Mouse (Mus musculus): ENCODE data around the gene Smarca1. TPM values are rescaled to one million over a fixed set of nuclear protein-coding genes. Genes with fewer than 3 reads are reported as not detected.

The Smarca1 gene
- polyA plus RNA-seq, 1 experiment: 13.0 TPM

GRCm38 (mm10) chrX:47833431-47833830 lies 59.3 kb downstream of the Smarca1 start:
- Histone ChIP-seq H3K27ac (ENCODE audit: insufficient read depth, low read length) (no peak overlapping the region), H3K4me1 (ENCODE audit: control insufficient read depth, insufficient read depth, low read length) (no peaks in the 10 kb centered on the region), H3K4me3 (ENCODE audit: insufficient read depth, low read length) (no peak overlapping the region)
- TF ChIP-seq POLR2A (IDR thresholded peaks at IDR 0.05; ENCODE audit: extremely low read depth, insufficient read depth, low read length) (no peak), CTCF (IDR thresholded peaks at IDR 0.05; ENCODE audit: extremely low read depth, insufficient read depth, low read length) (no peak)

DNA sequence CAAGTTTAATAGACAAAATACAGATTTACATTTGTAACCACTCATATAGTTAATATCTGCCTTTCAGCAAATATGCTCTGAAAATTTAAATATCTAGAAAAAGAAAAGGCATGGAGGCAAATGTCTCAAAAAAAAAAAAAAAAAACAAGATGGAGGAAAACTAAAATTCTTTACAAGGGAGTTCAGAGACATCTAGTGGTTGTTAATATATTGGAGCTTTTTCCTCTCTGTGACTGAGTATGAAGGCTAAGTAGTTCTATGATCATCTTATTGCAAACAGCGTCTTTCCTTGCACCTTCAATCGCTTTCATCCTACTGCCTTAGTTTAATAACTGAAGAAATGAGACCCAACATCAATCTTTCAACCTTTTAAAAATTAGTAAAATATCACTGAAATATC lies 72.2 kb downstream of the Smarca1 start:
- H3K4me1 ChIP-seq (ENCODE audit: control insufficient read depth, insufficient read depth, low read length): no peaks in the 10 kb centered on the region
- no peak for TF ChIP-seq POLR2A (IDR thresholded peaks at IDR 0.05; ENCODE audit: extremely low read depth, insufficient read depth, low read length)
- no peak for TF ChIP-seq CTCF (IDR thresholded peaks at IDR 0.05; ENCODE audit: extremely low read depth, insufficient read depth, low read length)
- H3K4me3 ChIP-seq (ENCODE audit: insufficient read depth, low read length): no peak overlapping the region
- no peak overlapping the region for H3K27ac ChIP-seq (ENCODE audit: insufficient read depth, low read length)

DNA sequence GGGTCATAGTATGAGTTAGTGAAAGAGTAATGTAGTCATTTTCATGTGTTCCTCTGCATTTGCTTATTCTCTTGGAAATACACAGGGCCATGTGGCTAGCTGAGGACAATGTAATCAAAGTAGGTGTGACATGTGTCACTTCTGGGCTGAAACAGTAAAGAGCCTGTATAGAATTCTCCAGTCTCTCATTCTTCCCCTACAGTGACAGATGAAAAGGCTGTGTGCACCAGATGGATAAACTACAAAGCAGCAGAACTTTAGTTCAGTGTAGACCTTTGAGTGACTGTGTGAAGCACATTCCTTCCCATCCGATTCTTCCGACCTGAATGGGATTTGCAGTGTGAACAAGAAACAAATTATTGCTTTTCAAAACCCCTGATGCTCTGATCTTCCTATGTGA lies 84.1 kb downstream of the Smarca1 start:
- no peak overlapping the region for H3K4me3 ChIP-seq (ENCODE audit: insufficient read depth, low read length)
- H3K27ac ChIP-seq (ENCODE audit: insufficient read depth, low read length): no peak overlapping the region
- H3K4me1 ChIP-seq (ENCODE audit: control insufficient read depth, insufficient read depth, low read length): no peaks in the 10 kb centered on the region
- TF ChIP-seq POLR2A (IDR thresholded peaks at IDR 0.05; ENCODE audit: extremely low read depth, insufficient read depth, low read length) (no peak), CTCF (IDR thresholded peaks at IDR 0.05; ENCODE audit: extremely low read depth, insufficient read depth, low read length) (no peak)

- Histone ChIP-seq H3K4me1 (ENCODE audit: control insufficient read depth, insufficient read depth, low read length) (no peaks in the 10 kb centered on the region), H3K27ac (ENCODE audit: insufficient read depth, low read length) (no peak overlapping the region), H3K4me3 (ENCODE audit: insufficient read depth, low read length) (no peak overlapping the region)
- TF ChIP-seq CTCF (IDR thresholded peaks at IDR 0.05; ENCODE audit: extremely low read depth, insufficient read depth, low read length) (no peak), POLR2A (IDR thresholded peaks at IDR 0.05; ENCODE audit: extremely low read depth, insufficient read depth, low read length) (no peak)
These were observed 128.3 kb downstream of the Smarca1 start for GRCm38 (mm10) chrX:47764440-47764839.

GRCm38 (mm10) chrX:47760212-47760611 lies 132.6 kb downstream of the Smarca1 start:
- Histone ChIP-seq H3K4me3 (ENCODE audit: insufficient read depth, low read length) (no peak overlapping the region), H3K4me1 (ENCODE audit: control insufficient read depth, insufficient read depth, low read length) (no peaks in the 10 kb centered on the region), H3K27ac (ENCODE audit: insufficient read depth, low read length) (no peak overlapping the region)
- TF ChIP-seq POLR2A (IDR thresholded peaks at IDR 0.05; ENCODE audit: extremely low read depth, insufficient read depth, low read length) (no peak), CTCF (IDR thresholded peaks at IDR 0.05; ENCODE audit: extremely low read depth, insufficient read depth, low read length) (no peak)

Other genes with a start within 250 kb of the Smarca1 start
- 54.7 and 57.0 TPM in 2 replicates for gene Ocrl, start 19.4 kb upstream of the Smarca1 start, polyA plus RNA-seq (2012; rRNA removed)
- 27.7 and 30.1 TPM in 2 replicates for gene Apln, start 141.9 kb upstream of the Smarca1 start, polyA plus RNA-seq (2012; rRNA removed)
- gene Xpnpep2, start 215.8 kb upstream of the Smarca1 start, polyA plus RNA-seq (2012; rRNA removed): 0.28 and 0.54 TPM in 2 replicates

All from cortical plate, adult 2 months (tissue).